In genomic region chr1:36538727-36539126, GRCm38 (mm10) we compare ENCODE assay signal across 23 mouse cellular contexts. TPM values are rescaled to one million over a fixed set of nuclear protein-coding genes. Genes with fewer than 3 reads are reported as not detected.
DNase-seq lines count a peak whose midpoint lies in the region; ATAC-seq lines count a peak whose summit lies in the region.
"Had no signal": no experiment of that assay in that cellular context is flagged by ENCODE, and none has a peak within 500 bp of the region (broad histone marks: within the 10 kb centered on the region; RNA-seq: fewer than 3 reads in every experiment).

No protein-coding gene starts in this region.

- peaks cover 53% of the 10 kb centered on the region for H3K4me1 ChIP-seq in heart, embryonic 12.5 days (replicated peaks)
- no peaks in the 10 kb centered on the region for H3K4me1 ChIP-seq in intestine, embryonic 16.5 days (ENCODE audit: control insufficient read depth, insufficient read depth, low read length)
- 0 out of 2 replicates have a peak, but pooled peaks cover 3% of the 10 kb centered on the region for H3K4me1 ChIP-seq in intestine, embryonic 15.5 days (replicated peaks)
- H3K4me1 ChIP-seq in liver, embryonic 13.5 days (replicated peaks), result peaks cover 13% of the 10 kb centered on the region; the same call in 1 of the 2 replicates
- H3K4me1 ChIP-seq: midbrain, embryonic 10.5 days had no signal

- intact Hi-C loops in left cerebral cortex, postnatal 25 days (cut with DNase I), result no loop called here

- no peak overlapping the region for H3K4me2 ChIP-seq in heart, embryonic 12.5 days
- no peak overlapping the region for H3K4me2 ChIP-seq in intestine, embryonic 16.5 days (ENCODE audit: low read depth, low read length)
- no peak overlapping the region for H3K4me2 ChIP-seq in intestine, embryonic 15.5 days (replicated peaks)
- no peak overlapping the region for H3K4me2 ChIP-seq in liver, embryonic 13.5 days
- H3K4me2 ChIP-seq: limb, embryonic 12.5 days; lung, embryonic 14.5 days had no signal

- DNase-seq in heart, adult 11 months, result no peak
- DNase-seq in MN1 (ENCODE audit: low spot score), result peak; percentile 54
- DNase-seq in liver, embryonic 13.5 days, result no peak
- DNase-seq in left cerebral cortex, postnatal 25 days (ENCODE audit: low spot score in 2 of 2), result no peak
- DNase-seq: B cell, adult 2 months; cerebellum, postnatal 36 days; forebrain, postnatal 0 days; lung, embryonic 14.5 days; right cerebral cortex, postnatal 14 days; spleen, adult 18-20 months; thymus, adult 18-20 months had no signal

- H3K4me3 ChIP-seq in heart, embryonic 12.5 days, result no peak overlapping the region
- no peak overlapping the region for H3K4me3 ChIP-seq in intestine, embryonic 16.5 days (ENCODE audit: low read length)
- H3K4me3 ChIP-seq in intestine, embryonic 15.5 days (replicated peaks), result no peak overlapping the region
- H3K4me3 ChIP-seq in liver, embryonic 13.5 days (replicated peaks), result no peak overlapping the region
- H3K4me3 ChIP-seq: forebrain, embryonic 10.5 days; limb, embryonic 12.5 days; midbrain, embryonic 10.5 days had no signal

- H3K27me3 ChIP-seq in heart, embryonic 12.5 days (replicated peaks), result no peaks in the 10 kb centered on the region
- H3K27me3 ChIP-seq in intestine, embryonic 16.5 days (replicated peaks; ENCODE audit: control insufficient read depth, insufficient read depth, low read length), result no peaks in the 10 kb centered on the region
- no peaks in the 10 kb centered on the region for H3K27me3 ChIP-seq in intestine, embryonic 15.5 days (replicated peaks)
- no peaks in the 10 kb centered on the region for H3K27me3 ChIP-seq in liver, embryonic 13.5 days
- H3K27me3 ChIP-seq: limb, embryonic 12.5 days had no signal

- peaks cover 43% of the 10 kb centered on the region for H3K36me3 ChIP-seq in heart, embryonic 12.5 days
- peaks cover 16% of the 10 kb centered on the region for H3K36me3 ChIP-seq in intestine, embryonic 16.5 days (ENCODE audit: control insufficient read depth, insufficient read depth, low read length)
- peaks cover 20% of the 10 kb centered on the region for H3K36me3 ChIP-seq in intestine, embryonic 15.5 days
- peaks cover 25% of the 10 kb centered on the region for H3K36me3 ChIP-seq in liver, embryonic 13.5 days

- H3K27ac ChIP-seq in heart, embryonic 12.5 days (ENCODE audit: poor library complexity, severe bottlenecking), result peak overlapping the region; percentile 83
- H3K27ac ChIP-seq in intestine, embryonic 16.5 days (ENCODE audit: low read length), result peak overlapping the region; percentile 54
- no peak overlapping the region for H3K27ac ChIP-seq in intestine, embryonic 15.5 days
- peak overlapping the region; percentile 37; the same call in 1 of the 2 replicates for H3K27ac ChIP-seq in liver, embryonic 13.5 days
- H3K27ac ChIP-seq: forebrain, embryonic 10.5 days; macrophage; midbrain, embryonic 10.5 days had no signal

- ATAC-seq in heart, embryonic 12.5 days (ENCODE audit: insufficient number of reproducible peaks, low FRiP score), result no peak
- ATAC-seq in intestine, embryonic 16.5 days, result no peak
- ATAC-seq in intestine, embryonic 15.5 days, result no peak
- no peak for ATAC-seq in liver, embryonic 13.5 days (ENCODE audit: low read depth)
- ATAC-seq: forebrain, postnatal 0 days; hindbrain, embryonic 16.5 days had no signal

- no peak overlapping the region for H3K9ac ChIP-seq in heart, embryonic 12.5 days
- H3K9ac ChIP-seq in intestine, embryonic 16.5 days (ENCODE audit: low read depth, low read length), result no peak overlapping the region
- no peak overlapping the region for H3K9ac ChIP-seq in intestine, embryonic 15.5 days
- H3K9ac ChIP-seq in liver, embryonic 13.5 days, result no peak overlapping the region
- H3K9ac ChIP-seq: forebrain, postnatal 0 days; limb, embryonic 12.5 days; lung, embryonic 14.5 days had no signal

- 82% methylated on average over 4 of the region's 4 CpGs for WGBS in heart, embryonic 12.5 days
- 74% methylated on average over 4 of the region's 4 CpGs for WGBS in intestine, embryonic 16.5 days
- WGBS in intestine, embryonic 15.5 days, result 75% methylated on average over 4 of the region's 4 CpGs
- WGBS in liver, embryonic 13.5 days (ENCODE audit: insufficient replicate concordance), result 81% methylated on average over 4 of the region's 4 CpGs

- 0 out of 2 replicates have a peak, but pooled peaks cover 3% of the 10 kb centered on the region for H3K9me3 ChIP-seq in heart, embryonic 12.5 days (replicated peaks)
- H3K9me3 ChIP-seq in intestine, embryonic 16.5 days (ENCODE audit: control insufficient read depth, low read length), result no peaks in the 10 kb centered on the region
- H3K9me3 ChIP-seq in intestine, embryonic 15.5 days, result no peaks in the 10 kb centered on the region
- H3K9me3 ChIP-seq in liver, embryonic 13.5 days (replicated peaks), result no peaks in the 10 kb centered on the region
- H3K9me3 ChIP-seq: forebrain, embryonic 10.5 days; limb, embryonic 12.5 days; midbrain, embryonic 10.5 days had no signal

RNA-seq across cellular contexts. Expression of gene Gm42417, which starts 0.5 kb away (rescaled TPM):
- polyA plus RNA-seq in heart, embryonic 12.5 days (2016; fragmentation: Nextera tagmentation; extraction: Ambion mirVana), result 0.40 TPM in 1 of 2 replicates, not detected in the other
- polyA plus RNA-seq in intestine, embryonic 16.5 days (2015; fragmentation: Nextera tagmentation; extraction: Ambion mirVana), result 0.37 TPM in 1 of 2 replicates, not detected in the other
- 0.20 TPM in 1 of 2 replicates, not detected in the other for polyA plus RNA-seq in intestine, embryonic 15.5 days (2015; fragmentation: Nextera tagmentation; extraction: Ambion mirVana)
- 0.14 TPM in 1 of 2 replicates, not detected in the other for polyA plus RNA-seq in liver, embryonic 13.5 days (2015; fragmentation: Nextera tagmentation; extraction: Ambion mirVana)
- not detected for total RNA-seq in left cerebral cortex, postnatal 25 days (2021)
- total RNA-seq: layer of hippocampus, postnatal 14 days; midbrain, postnatal 0 days; neutrophil, adult 5-6 weeks had no signal
- polyA plus RNA-seq: forebrain, embryonic 10.5 days; lung, embryonic 14.5 days; stomach, embryonic 14.5 days had no signal

RNA-seq across cellular contexts. Expression of gene Ankrd23, which starts 2.0 kb away (rescaled TPM):
- polyA plus RNA-seq in heart, embryonic 12.5 days (2016; fragmentation: Nextera tagmentation; extraction: Ambion mirVana), result 14.9 and 16.8 TPM in 2 replicates
- 12.7 and 14.6 TPM in 2 replicates for polyA plus RNA-seq in intestine, embryonic 16.5 days (2015; fragmentation: Nextera tagmentation; extraction: Ambion mirVana)
- polyA plus RNA-seq in intestine, embryonic 15.5 days (2015; fragmentation: Nextera tagmentation; extraction: Ambion mirVana), result 12.7 and 14.7 TPM in 2 replicates
- 2.4 and 2.5 TPM in 2 replicates for polyA plus RNA-seq in liver, embryonic 13.5 days (2015; fragmentation: Nextera tagmentation; extraction: Ambion mirVana)
- 1 to 10 TPM; 6.1 to 6.3 TPM for total RNA-seq in left cerebral cortex, postnatal 25 days (2021)

RNA-seq across cellular contexts. Expression of gene Ankrd39, which starts 8.5 kb away (rescaled TPM):
- polyA plus RNA-seq in heart, embryonic 12.5 days (2016; fragmentation: Nextera tagmentation; extraction: Ambion mirVana), result 23.1 and 24.4 TPM in 2 replicates
- polyA plus RNA-seq in intestine, embryonic 16.5 days (2015; fragmentation: Nextera tagmentation; extraction: Ambion mirVana), result 23.6 and 26.8 TPM in 2 replicates
- polyA plus RNA-seq in intestine, embryonic 15.5 days (2015; fragmentation: Nextera tagmentation; extraction: Ambion mirVana), result 21.2 and 23.8 TPM in 2 replicates
- polyA plus RNA-seq in liver, embryonic 13.5 days (2015; fragmentation: Nextera tagmentation; extraction: Ambion mirVana), result 7.2 and 7.4 TPM in 2 replicates
- total RNA-seq in left cerebral cortex, postnatal 25 days (2021), result 10 to 100 TPM; 11.1 to 13.0 TPM

RNA-seq across cellular contexts. Expression of gene Sema4c, which starts 19.4 kb away (rescaled TPM):
- 11.9 and 13.3 TPM in 2 replicates for polyA plus RNA-seq in heart, embryonic 12.5 days (2016; fragmentation: Nextera tagmentation; extraction: Ambion mirVana)
- 7.4 and 7.9 TPM in 2 replicates for polyA plus RNA-seq in intestine, embryonic 16.5 days (2015; fragmentation: Nextera tagmentation; extraction: Ambion mirVana)
- polyA plus RNA-seq in intestine, embryonic 15.5 days (2015; fragmentation: Nextera tagmentation; extraction: Ambion mirVana), result 10.6 and 11.6 TPM in 2 replicates
- polyA plus RNA-seq in liver, embryonic 13.5 days (2015; fragmentation: Nextera tagmentation; extraction: Ambion mirVana), result 1.8 and 1.9 TPM in 2 replicates
- total RNA-seq in left cerebral cortex, postnatal 25 days (2021), result 10 to 100 TPM; 16.0 to 16.9 TPM
- total RNA-seq: neutrophil, adult 5-6 weeks had no signal

RNA-seq across cellular contexts. Expression of gene Cnnm3, which starts 27.1 kb away (rescaled TPM):
- 2.2 and 3.4 TPM in 2 replicates for polyA plus RNA-seq in heart, embryonic 12.5 days (2016; fragmentation: Nextera tagmentation; extraction: Ambion mirVana)
- polyA plus RNA-seq in intestine, embryonic 16.5 days (2015; fragmentation: Nextera tagmentation; extraction: Ambion mirVana), result 2.1 and 2.3 TPM in 2 replicates
- polyA plus RNA-seq in intestine, embryonic 15.5 days (2015; fragmentation: Nextera tagmentation; extraction: Ambion mirVana), result 2.9 and 3.4 TPM in 2 replicates
- polyA plus RNA-seq in liver, embryonic 13.5 days (2015; fragmentation: Nextera tagmentation; extraction: Ambion mirVana), result 0.97 and 0.98 TPM in 2 replicates
- 10 to 100 TPM; 32.1 to 32.7 TPM for total RNA-seq in left cerebral cortex, postnatal 25 days (2021)
